ENCODE assay signal across 10 mouse cellular contexts in the genomic region with DNA sequence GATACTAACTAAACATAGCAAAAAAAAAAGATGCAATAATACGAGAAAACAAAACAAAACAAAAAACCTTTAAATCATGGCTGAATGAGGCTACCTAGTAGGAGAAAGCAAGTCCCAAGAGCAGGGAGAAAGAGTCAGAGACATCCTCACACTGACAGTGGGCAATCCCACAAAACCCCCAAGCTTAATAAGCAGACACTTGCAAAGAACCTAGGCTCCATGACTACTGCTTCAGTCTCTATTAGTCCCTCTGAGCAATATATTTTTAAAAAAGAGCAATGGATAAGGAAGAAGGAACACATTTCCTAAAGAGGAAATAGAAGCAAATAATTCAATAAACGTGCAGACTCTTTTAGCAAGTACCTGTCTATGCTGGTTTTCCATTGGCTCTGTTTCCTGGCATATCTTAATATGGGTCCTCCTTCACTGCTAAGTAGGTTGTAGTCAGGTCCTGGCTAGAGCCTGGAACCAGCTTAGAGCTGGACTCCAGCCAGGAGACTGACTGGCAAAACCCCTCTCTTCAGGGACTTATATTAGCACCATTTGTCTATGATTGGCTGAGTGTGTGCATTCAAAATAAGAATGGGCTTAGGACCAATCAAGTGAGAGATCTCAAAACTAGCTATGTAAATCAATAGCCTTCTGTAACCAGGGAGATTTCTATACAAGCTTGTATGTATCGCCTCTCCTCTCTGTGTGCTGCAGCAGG.
DNase-seq lines count a peak whose midpoint lies in the region; ATAC-seq lines count a peak whose summit lies in the region.
"Had no signal": no experiment of that assay in that cellular context is flagged by ENCODE, and none has a peak within 500 bp of the region (broad histone marks: within the 10 kb centered on the region; RNA-seq: fewer than 3 reads in every experiment).

No protein-coding gene starts in this region.

- H3K27ac ChIP-seq in forebrain, embryonic 14.5 days (ENCODE audit: low read depth, low read length) = peak overlapping the region; percentile 72; the same call in 1 of the 2 replicates
- H3K27ac ChIP-seq in neural tube, embryonic 14.5 days (ENCODE audit: low read depth, low read length) = peak overlapping the region; percentile 55; the same call in 1 of the 2 replicates

- H3K27me3 ChIP-seq in forebrain, embryonic 14.5 days (replicated peaks; ENCODE audit: control insufficient read depth, insufficient read depth, low read length) = no peaks in the 10 kb centered on the region
- H3K27me3 ChIP-seq in neural tube, embryonic 14.5 days (ENCODE audit: control insufficient read depth, insufficient read depth, low read length) = no peaks in the 10 kb centered on the region

- WGBS in forebrain, embryonic 14.5 days = 48% methylated on average over 3 of the region's 3 CpGs
- 50% methylated on average over 3 of the region's 3 CpGs for WGBS in neural tube, embryonic 14.5 days

- peak; percentile 0 for DNase-seq in embryo, embryonic 11 days
- no peak for DNase-seq in embryo, embryonic 10 days (ENCODE audit: low spot score)
- DNase-seq in forebrain, embryonic 14.5 days (ENCODE audit: low spot score) = peak; percentile 84
- peak; percentile 1 to 39 for DNase-seq in layer of hippocampus, postnatal 14 days (ENCODE audit: low spot score in 2 of 2)
- DNase-seq in adrenal gland, postnatal 25 days = no peak
- DNase-seq in urinary bladder, postnatal 10 days (ENCODE audit: low spot score) = no peak
- DNase-seq: gastrocnemius, postnatal 14 days had no signal

- peak; percentile 96 for ATAC-seq in forebrain, embryonic 14.5 days
- peak; percentile 96 for ATAC-seq in neural tube, embryonic 14.5 days (ENCODE audit: low read depth)
- ATAC-seq in activated CD4-positive, CD25-positive, alpha-beta regulatory T cell, adult 4 months = no peak

- H3K4me1 ChIP-seq in forebrain, embryonic 14.5 days (ENCODE audit: control insufficient read depth, insufficient read depth, low read length) = no peaks in the 10 kb centered on the region
- no peaks in the 10 kb centered on the region for H3K4me1 ChIP-seq in neural tube, embryonic 14.5 days (ENCODE audit: control insufficient read depth, insufficient read depth, low read length)

- no peaks in the 10 kb centered on the region for H3K36me3 ChIP-seq in forebrain, embryonic 14.5 days (ENCODE audit: control insufficient read depth, insufficient read depth, low read length)
- H3K36me3 ChIP-seq in neural tube, embryonic 14.5 days (ENCODE audit: control insufficient read depth, insufficient read depth, low read length) = no peaks in the 10 kb centered on the region

- no peaks in the 10 kb centered on the region for H3K9me3 ChIP-seq in forebrain, embryonic 14.5 days (replicated peaks; ENCODE audit: control insufficient read depth, low read length)
- H3K9me3 ChIP-seq in neural tube, embryonic 14.5 days (ENCODE audit: control insufficient read depth, low read length) = no peaks in the 10 kb centered on the region

- H3K4me2 ChIP-seq in forebrain, embryonic 14.5 days (ENCODE audit: low read length) = no peak overlapping the region
- 0 out of 2 replicates have a peak overlapping the region, but pooled peaks have one; percentile 6 for H3K4me2 ChIP-seq in neural tube, embryonic 14.5 days (ENCODE audit: low read depth, low read length)

- no peak overlapping the region for H3K4me3 ChIP-seq in forebrain, embryonic 14.5 days (ENCODE audit: low read depth, low read length)
- no peak overlapping the region for H3K4me3 ChIP-seq in neural tube, embryonic 14.5 days (ENCODE audit: low read depth, low read length)
- H3K4me3 ChIP-seq: myocyte had no signal

- H3K9ac ChIP-seq in forebrain, embryonic 14.5 days (ENCODE audit: low read length) = no peak overlapping the region
- no peak overlapping the region for H3K9ac ChIP-seq in neural tube, embryonic 14.5 days (replicated peaks; ENCODE audit: low read depth, low read length)

Comparison
In these comparisons a context has a peak if more than half of its experiments do, and no peak if none do; other contexts are left out.
1. DNase-seq: peak in embryo, embryonic 11 days (single experiment), forebrain, embryonic 14.5 days (single experiment) and layer of hippocampus, postnatal 14 days (2 of 2); none in embryo, embryonic 10 days (single experiment), adrenal gland, postnatal 25 days (single experiment) and urinary bladder, postnatal 10 days (single experiment).